Mouse (Mus musculus) G1E (cell line): ENCODE measurements around the gene Cfap100.

ENCODE experiments used
- CTCF ChIP-seq: IDR thresholded peaks from 2 replicates; pipeline ENCODE4 v1.5.1; 2012; ENCODE audit warnings: low read depth, low read length, inconsistent platforms, mixed read lengths
- TAL1 ChIP-seq: conservative IDR thresholded peaks from 2 replicates; pipeline ENCODE4 v1.6.1; 2012; ENCODE audit warnings: low read depth, low read length, inconsistent platforms, mixed read lengths

DNA sequence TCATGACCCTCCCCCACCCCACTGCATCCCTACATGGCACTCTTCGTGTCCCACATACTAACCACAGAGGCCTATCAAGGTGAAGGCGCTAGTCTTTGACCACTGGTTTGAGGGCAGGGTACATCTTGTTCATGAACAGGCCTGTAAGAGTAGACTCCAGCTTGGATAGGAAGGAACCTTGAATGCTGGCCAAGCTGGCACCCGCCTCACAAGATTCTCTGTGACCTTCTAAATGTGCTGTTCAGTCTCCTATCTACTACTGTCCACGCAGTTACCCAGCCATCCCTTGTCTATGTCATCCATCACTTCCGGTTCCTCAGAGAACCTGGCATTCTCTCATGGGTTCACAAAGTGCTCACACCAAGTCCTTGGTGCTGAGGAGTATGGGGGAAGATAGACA, 65.3 kb downstream of the Cfap100 start:
- no peak for TF ChIP-seq TAL1
- TF ChIP-seq CTCF, result no peak
